Mouse (Mus musculus): ENCODE results near the gene Tarbp2.
A peak's percentile ranks its signal among the peaks of the same experiment; 100 is the strongest.

Tarbp2 gene

GRCm38 (mm10) chr15:102505770-102506463, 12.1 kb upstream of the Tarbp2 start:
- no peak for DNase-seq (ENCODE audit: low spot score)

- DNase-seq (ENCODE audit: low spot score) = no peak
Measured at GRCm38 (mm10) chr15:102506464-102506830, 11.5 kb upstream of the Tarbp2 start.

GRCm38 (mm10) chr15:102506864-102507263, 11.1 kb upstream of the Tarbp2 start:
- DNase-seq (ENCODE audit: low spot score) = no peak

GRCm38 (mm10) chr15:102507561-102507960, 10.4 kb upstream of the Tarbp2 start:
- no peak for DNase-seq (ENCODE audit: low spot score)

- no peak for DNase-seq (ENCODE audit: low spot score)
Measured at GRCm38 (mm10) chr15:102508336-102508735, 9.7 kb upstream of the Tarbp2 start.

- DNase-seq (ENCODE audit: low spot score) = no peak
Measured at GRCm38 (mm10) chr15:102510110-102510509, 7.9 kb upstream of the Tarbp2 start.

GRCm38 (mm10) chr15:102510590-102511284, 7.3 kb upstream of the Tarbp2 start:
- DNase-seq (ENCODE audit: low spot score) = peak; percentile 82

GRCm38 (mm10) chr15:102511285-102511833, 6.6 kb upstream of the Tarbp2 start:
- DNase-seq (ENCODE audit: low spot score) = no peak

- DNase-seq (ENCODE audit: low spot score) = no peak
Measured at GRCm38 (mm10) chr15:102512010-102512409, 6.0 kb upstream of the Tarbp2 start.

GRCm38 (mm10) chr15:102512471-102512870, 5.5 kb upstream of the Tarbp2 start:
- no peak for DNase-seq (ENCODE audit: low spot score)

- DNase-seq (ENCODE audit: low spot score) = no peak
Measured at GRCm38 (mm10) chr15:102513004-102513403, 5.0 kb upstream of the Tarbp2 start.

GRCm38 (mm10) chr15:102515261-102515660, 2.7 kb upstream of the Tarbp2 start:
- DNase-seq (ENCODE audit: low spot score) = no peak

GRCm38 (mm10) chr15:102515791-102516190, 2.2 kb upstream of the Tarbp2 start:
- no peak for DNase-seq (ENCODE audit: low spot score)

GRCm38 (mm10) chr15:102516293-102516692, 1.7 kb upstream of the Tarbp2 start:
- no peak for DNase-seq (ENCODE audit: low spot score)

GRCm38 (mm10) chr15:102516728-102517404, 1.1 kb upstream of the Tarbp2 start, which contains the start of gene Map3k12:
Gene Map3k12, minus strand, starts transcription at chr15:102517064.
- peak; percentile 57 for DNase-seq (ENCODE audit: low spot score)

GRCm38 (mm10) chr15:102517631-102517975, 389 bp upstream of the Tarbp2 start:
- no peak for DNase-seq (ENCODE audit: low spot score)

- DNase-seq (ENCODE audit: low spot score) = no peak
Measured at GRCm38 (mm10) chr15:102518859-102519201, 838 bp downstream of the Tarbp2 start.

- no peak for DNase-seq (ENCODE audit: low spot score)
Measured at GRCm38 (mm10) chr15:102519211-102520141, 1.5 kb downstream of the Tarbp2 start.

GRCm38 (mm10) chr15:102520416-102520815, 2.4 kb downstream of the Tarbp2 start:
- DNase-seq (ENCODE audit: low spot score) = no peak

GRCm38 (mm10) chr15:102521480-102521879, 3.5 kb downstream of the Tarbp2 start:
- no peak for DNase-seq (ENCODE audit: low spot score)

- DNase-seq (ENCODE audit: low spot score) = no peak
Measured at GRCm38 (mm10) chr15:102524892-102525485, 7.0 kb downstream of the Tarbp2 start, which contains the start of gene Npff. Gene Npff, minus strand, starts transcription at chr15:102524942.
